Mouse (Mus musculus) hindbrain, embryonic 14.5 days (tissue): ENCODE results near the gene Snrnp48. TPM values are rescaled to one million over a fixed set of nuclear protein-coding genes. Genes with fewer than 3 reads are reported as not detected.

ENCODE experiments used
- ATAC-seq: fragments of 200-750 bp; cut with Nextera tagmentation; 2 replicates; pipeline ENCODE4 v1.8.0; 2017; ENCODE audit warnings: moderate number of reproducible peaks, mild to moderate bottlenecking, moderate TSS enrichment, moderate library complexity; ENCODE audit not compliant: low FRiP score
- DNase-seq: peaks from one replicate; pipeline ENCODE4 v3.0.0-alpha.2; 2015; ENCODE audit warnings: low spot score
- H3K27ac ChIP-seq: fragments of 300-500 bp; sonication (generic); 2 replicates; pipeline ENCODE4 v1.5.1; 2014; ENCODE audit warnings: mild to moderate bottlenecking, moderate library complexity
- H3K27me3 ChIP-seq: fragments of 300-500 bp; sonication (generic); 2 replicates; pipeline ENCODE4 v1.6.1; 2014; ENCODE audit warnings: mild to moderate bottlenecking, low read length, mixed read lengths; ENCODE audit not compliant: control insufficient read depth, insufficient read depth
- H3K36me3 ChIP-seq: fragments of 300-500 bp; sonication (generic); replicated peaks from 2 replicates; pipeline ENCODE4 v1.6.1; 2014; ENCODE audit not compliant: control insufficient read depth, insufficient read depth
- H3K4me1 ChIP-seq: fragments of 300-500 bp; sonication (generic); replicated peaks from 2 replicates; pipeline ENCODE4 v1.6.1; 2014; ENCODE audit warnings: antibody characterized with exemption, low read length, mixed read lengths; ENCODE audit not compliant: control insufficient read depth, insufficient read depth
- H3K4me2 ChIP-seq: fragments of 300-500 bp; sonication (generic); replicated peaks from 2 replicates; pipeline ENCODE4 v1.6.1; 2014; ENCODE audit warnings: mild to moderate bottlenecking, moderate library complexity
- H3K4me3 ChIP-seq: fragments of 300-500 bp; sonication (generic); replicated peaks from 2 replicates; pipeline ENCODE4 v1.5.1; 2014; ENCODE audit warnings: mild to moderate bottlenecking, low read length
- H3K9ac ChIP-seq: fragments of 300-500 bp; sonication (generic); 2 replicates; pipeline ENCODE4 v1.6.1; 2014
- H3K9me3 ChIP-seq: fragments of 300-500 bp; sonication (generic); 2 replicates; pipeline ENCODE4 v1.6.1; 2016; ENCODE audit warnings: low read length; ENCODE audit not compliant: control insufficient read depth
- WGBS: fragments of 180-500 bp; shearing (Covaris S2); extraction: QIAGEN DNeasy Blood & Tissue Kit; methylation state at CpG from one replicate; pipeline ENCODE4 v1.1.7; 2014; 5-methylcytosine and 5-hydroxymethylcytosine counted together
- polyA plus RNA-seq: library from polyadenylated mRNA; unstranded; fragments of >200 nt; fragmentation: Nextera tagmentation; extraction: Ambion mirVana; gene quantifications from 2 replicates; pipeline ENCODE4 v1.2.1, GENCODE M21; 2014

Gene Snrnp48
- polyA plus RNA-seq, 1 experiment from 2014 or later: 26.0 TPM

DNA sequence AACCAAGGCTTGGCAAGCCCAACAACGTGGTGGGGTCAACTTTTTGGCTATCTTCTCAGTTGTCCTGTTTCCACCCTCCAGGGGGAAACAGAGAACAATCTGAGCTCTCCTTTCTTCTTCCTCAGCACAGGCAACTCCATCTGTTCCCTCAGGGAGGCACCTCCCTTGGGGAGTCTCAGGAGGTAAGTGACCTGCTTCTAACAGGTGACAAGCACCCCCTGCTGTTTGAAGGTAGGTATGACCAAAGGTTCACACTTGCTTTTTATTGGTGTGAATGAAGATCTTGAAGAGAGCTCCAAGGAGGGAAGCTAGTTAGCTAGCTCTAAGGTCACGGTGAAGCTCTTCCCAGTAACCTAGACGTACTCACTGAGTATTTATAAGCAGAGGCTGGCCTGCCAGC is 30.6 kb downstream of the Snrnp48 start:
- peaks cover 5% of the 10 kb centered on the region; the same call in 1 of the 2 replicates for H3K36me3 ChIP-seq
- WGBS: 65% methylated on average over 3 of the region's 3 CpGs
- no peak for DNase-seq
- no peak overlapping the region for H3K4me2 ChIP-seq
- no peak overlapping the region for H3K4me3 ChIP-seq
- no peak overlapping the region for H3K27ac ChIP-seq
- no peaks in the 10 kb centered on the region for H3K27me3 ChIP-seq
- no peaks in the 10 kb centered on the region for H3K9me3 ChIP-seq
- ATAC-seq: no peak
- no peaks in the 10 kb centered on the region for H3K4me1 ChIP-seq
- no peak overlapping the region for H3K9ac ChIP-seq

DNA sequence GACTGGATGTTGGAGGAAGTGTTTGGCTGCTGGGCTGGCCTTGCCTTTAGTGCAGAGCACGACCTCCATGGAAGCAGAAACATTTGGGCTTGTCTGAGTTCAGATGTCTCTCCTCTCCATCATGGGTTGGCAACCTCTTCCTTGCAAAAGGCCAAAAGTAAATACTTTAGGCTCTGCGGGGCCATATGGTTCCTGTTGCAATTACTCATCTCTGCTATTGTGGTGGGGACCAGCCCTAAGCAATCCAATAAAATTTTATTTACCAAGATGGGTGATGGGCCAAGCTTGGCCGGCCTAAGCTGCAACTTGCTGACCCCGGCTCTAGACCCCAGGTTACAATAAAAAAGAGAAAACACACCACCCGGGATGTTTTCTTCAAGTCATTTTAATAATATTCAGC is 43.4 kb downstream of the Snrnp48 start:
- no peak overlapping the region for H3K4me3 ChIP-seq
- H3K36me3 ChIP-seq: no peaks in the 10 kb centered on the region
- no peaks in the 10 kb centered on the region for H3K9me3 ChIP-seq
- H3K4me2 ChIP-seq: no peak overlapping the region
- 81% methylated on average over 5 of the region's 5 CpGs for WGBS
- H3K4me1 ChIP-seq: no peaks in the 10 kb centered on the region
- ATAC-seq (no peak), DNase-seq (no peak)
- H3K9ac ChIP-seq: no peak overlapping the region
- H3K27me3 ChIP-seq: no peaks in the 10 kb centered on the region
- no peak overlapping the region for H3K27ac ChIP-seq

- 90% methylated on average over 3 of the region's 3 CpGs for WGBS
Measured at GRCm38 (mm10) chr13:38251226-38251625, 46.5 kb downstream of the Snrnp48 start.

GRCm38 (mm10) chr13:38253696-38254095 is 49.0 kb downstream of the Snrnp48 start:
- DNase-seq: no peak
- H3K27me3 ChIP-seq: no peaks in the 10 kb centered on the region
- no peaks in the 10 kb centered on the region for H3K4me1 ChIP-seq
- H3K27ac ChIP-seq: no peak overlapping the region
- 90% methylated on average over 9 of the region's 9 CpGs for WGBS
- no peak overlapping the region for H3K4me2 ChIP-seq
- no peak for ATAC-seq
- no peak overlapping the region for H3K9ac ChIP-seq
- no peak overlapping the region for H3K4me3 ChIP-seq
- no peaks in the 10 kb centered on the region for H3K9me3 ChIP-seq
- H3K36me3 ChIP-seq: no peaks in the 10 kb centered on the region

More at GRCm38 (mm10) chr13:38251226-38251625, 46.5 kb downstream of the Snrnp48 start:
- ATAC-seq (no peak), DNase-seq (no peak)
- H3K4me1 ChIP-seq: no peaks in the 10 kb centered on the region
- H3K27ac ChIP-seq: no peak overlapping the region
- H3K9ac ChIP-seq: no peak overlapping the region
- no peaks in the 10 kb centered on the region for H3K27me3 ChIP-seq
- H3K4me2 ChIP-seq: no peak overlapping the region
- no peaks in the 10 kb centered on the region for H3K9me3 ChIP-seq
- H3K4me3 ChIP-seq: no peak overlapping the region
- no peaks in the 10 kb centered on the region for H3K36me3 ChIP-seq

DNA sequence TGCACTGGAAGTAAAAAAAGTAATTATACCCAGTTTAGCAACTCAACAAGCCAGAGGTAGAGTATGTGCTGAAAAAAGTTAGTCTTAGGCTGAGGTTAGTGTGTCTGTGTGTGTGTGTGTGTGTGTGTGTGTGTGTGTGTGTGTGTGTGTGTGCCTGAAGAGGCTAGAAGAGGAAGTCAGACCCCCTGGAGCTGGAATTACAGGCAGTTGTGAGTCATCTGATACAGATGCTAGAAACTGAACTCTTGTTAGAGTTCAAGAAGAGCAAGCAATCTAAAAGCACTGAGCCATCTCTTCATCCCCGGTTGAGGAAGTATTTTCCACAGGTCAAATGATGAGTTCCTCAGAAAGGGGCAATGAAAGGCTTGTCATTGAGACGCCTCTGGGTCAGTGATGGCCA is 54.2 kb downstream of the Snrnp48 start:
- no peaks in the 10 kb centered on the region for H3K4me1 ChIP-seq
- H3K27ac ChIP-seq: no peak overlapping the region
- H3K36me3 ChIP-seq: no peaks in the 10 kb centered on the region
- no peaks in the 10 kb centered on the region for H3K9me3 ChIP-seq
- DNase-seq (no peak), ATAC-seq (no peak)
- 87% methylated on average over 2 of the region's 2 CpGs for WGBS
- H3K27me3 ChIP-seq: no peaks in the 10 kb centered on the region
- H3K4me2 ChIP-seq: no peak overlapping the region
- no peak overlapping the region for H3K9ac ChIP-seq
- no peak overlapping the region for H3K4me3 ChIP-seq

DNA sequence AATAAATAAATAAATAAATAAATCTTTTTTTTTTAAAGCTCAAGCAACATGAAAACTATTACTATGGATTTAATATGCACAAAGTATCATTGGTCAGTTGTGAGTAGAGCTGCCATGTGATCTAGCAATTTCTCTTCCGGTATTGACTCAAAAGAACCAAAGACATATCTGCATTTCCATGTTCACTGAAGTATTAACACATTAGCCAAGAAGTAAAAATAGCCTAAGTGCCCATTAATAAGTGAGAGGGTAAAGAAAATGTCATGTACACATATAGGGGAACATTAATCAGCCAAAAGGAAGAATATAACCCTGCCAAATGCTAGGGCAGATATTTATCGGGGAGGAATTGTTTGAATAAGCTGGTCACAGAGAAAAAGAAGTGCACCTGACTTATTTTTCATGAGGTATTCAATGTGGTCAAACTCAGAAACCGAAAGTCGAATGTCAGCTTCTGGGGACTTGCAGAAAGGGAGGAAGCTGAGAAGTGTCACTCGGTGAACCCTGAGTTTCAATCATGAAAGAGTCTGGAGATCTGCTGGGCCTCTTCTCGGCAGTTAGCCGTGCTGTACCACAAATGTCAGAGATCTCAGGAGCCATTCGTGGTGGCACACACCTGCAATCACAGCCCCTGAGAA is 64.4 kb downstream of the Snrnp48 start:
- 92% methylated on average over 8 of the region's 8 CpGs for WGBS

GRCm38 (mm10) chr13:38272624-38273023 is 67.9 kb downstream of the Snrnp48 start:
- ATAC-seq: no peak
- Histone ChIP-seq H3K36me3 (no peaks in the 10 kb centered on the region), H3K9me3 (no peaks in the 10 kb centered on the region), H3K4me1 (no peaks in the 10 kb centered on the region), H3K4me3 (no peak overlapping the region), H3K4me2 (no peak overlapping the region), H3K27ac (no peak overlapping the region), H3K27me3 (no peaks in the 10 kb centered on the region), H3K9ac (no peak overlapping the region)
- DNase-seq: no peak
- WGBS: 73% methylated on average over 3 of the region's 3 CpGs

More for the DNA sequence above, 64.4 kb downstream of the Snrnp48 start:
- no peaks in the 10 kb centered on the region for H3K27me3 ChIP-seq
- no peak for DNase-seq
- no peaks in the 10 kb centered on the region for H3K4me1 ChIP-seq
- no peak overlapping the region for H3K4me2 ChIP-seq
- H3K36me3 ChIP-seq: no peaks in the 10 kb centered on the region
- 0 out of 2 replicates have a peak, but pooled peaks cover 11% of the 10 kb centered on the region for H3K9me3 ChIP-seq
- no peak overlapping the region for H3K9ac ChIP-seq
- no peak overlapping the region for H3K27ac ChIP-seq
- no peak overlapping the region for H3K4me3 ChIP-seq
- ATAC-seq: no peak

Other genes starting within 250 kb of the Snrnp48 start
- 67.8 and 74.8 TPM in 2 replicates for gene Ssr1, start 210.7 kb upstream of the Snrnp48 start, polyA plus RNA-seq
- 40.1 and 44.0 TPM in 2 replicates for gene Riok1, start 167.9 kb upstream of the Snrnp48 start, polyA plus RNA-seq
- gene Cage1, start 167.9 kb upstream of the Snrnp48 start, polyA plus RNA-seq: 2.4 and 3.4 TPM in 2 replicates
- gene Dsp, start 53.6 kb upstream of the Snrnp48 start, polyA plus RNA-seq: 0.35 and 0.42 TPM in 2 replicates
- 7.4 and 8.9 TPM in 2 replicates for gene Bmp6, start 140.2 kb downstream of the Snrnp48 start, polyA plus RNA-seq